Mouse (Mus musculus) naive thymus-derived CD4-positive, alpha-beta T cell, adult 2 months (primary cell): ENCODE data around the gene Hesx1.
A peak's percentile ranks its signal among the peaks of the same experiment; 100 is the strongest.
"Not testable (repeated sequence)": the region's sequence is repeated elsewhere in the genome, so short reads cannot be mapped to it uniquely, and the experiment has no call there.

Experiments
- DNase-seq: peaks from one replicate; pipeline ENCODE4 v3.0.0-alpha.2; 2011; ENCODE audit warnings: low read depth

Gene Hesx1

DNA sequence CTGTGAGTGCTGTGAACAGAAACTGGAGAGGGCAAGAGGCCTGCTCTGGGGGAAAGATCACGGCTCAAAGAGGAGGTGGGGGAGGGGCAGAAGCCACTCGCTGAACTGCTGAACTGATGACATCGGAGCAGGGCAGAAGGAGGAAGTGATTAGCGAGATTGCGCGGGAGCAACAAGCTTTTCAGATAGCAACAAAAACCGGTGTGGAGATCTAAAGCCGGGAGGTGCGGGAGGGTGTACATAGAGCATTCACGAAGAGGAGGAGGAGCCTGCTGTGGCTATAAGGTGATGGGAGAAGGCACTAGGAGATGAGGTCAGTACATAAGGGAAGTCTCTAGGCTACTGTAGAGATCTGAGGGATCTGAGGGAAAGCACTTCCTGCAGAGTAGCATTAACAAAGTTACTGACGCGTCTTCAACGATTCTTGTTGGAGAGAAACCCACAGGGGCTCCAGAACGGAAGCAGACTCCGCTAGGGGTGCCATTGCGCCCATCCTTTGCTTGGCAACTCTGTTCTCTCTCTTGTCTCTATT, at the start of gene Hesx1:
TSS of gene Hesx1 (plus strand) at position 206 of the 531 bp plus-strand sequence.
- DNase-seq, result peak; percentile 86

DNA sequence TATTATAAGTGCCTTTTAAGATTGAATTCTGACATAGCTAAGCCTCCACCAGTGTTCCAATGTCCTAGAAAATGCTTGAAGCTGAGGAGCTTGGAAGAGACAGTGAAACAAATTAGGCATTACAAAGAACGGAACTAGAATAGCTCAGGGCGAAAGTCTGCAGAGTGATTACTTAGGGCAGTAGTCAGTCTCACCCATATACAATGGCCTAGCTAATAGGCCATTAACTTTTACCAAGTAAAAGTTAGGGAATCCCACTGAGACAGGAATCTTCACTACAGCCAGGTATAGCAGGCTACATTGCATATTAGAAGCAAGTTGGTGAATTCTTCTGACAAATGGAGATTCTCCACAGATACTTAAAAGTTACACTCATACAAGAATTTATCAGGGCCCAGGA, 38.1 kb upstream of the Hesx1 start:
- DNase-seq, result not testable (repeated sequence)

DNA sequence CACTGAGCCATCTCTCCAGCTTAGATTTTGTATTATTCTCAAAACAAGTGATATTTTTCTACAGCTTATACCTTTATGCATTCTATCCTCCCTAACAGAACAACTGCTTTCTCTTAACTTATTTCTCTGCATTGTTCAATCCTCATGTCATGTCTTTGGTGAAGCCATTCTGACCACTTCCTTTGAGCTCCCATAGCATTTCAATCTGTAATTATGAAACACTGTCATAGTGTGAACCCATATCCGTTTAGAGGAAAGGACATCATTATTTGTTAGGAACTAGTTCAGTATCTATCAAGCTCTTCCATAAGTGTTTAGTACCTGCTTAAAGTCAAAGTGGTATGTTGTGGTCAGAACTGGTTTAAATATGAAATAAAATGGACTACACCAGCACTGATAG, 33.7 kb upstream of the Hesx1 start:
- DNase-seq, result no peak

DNA sequence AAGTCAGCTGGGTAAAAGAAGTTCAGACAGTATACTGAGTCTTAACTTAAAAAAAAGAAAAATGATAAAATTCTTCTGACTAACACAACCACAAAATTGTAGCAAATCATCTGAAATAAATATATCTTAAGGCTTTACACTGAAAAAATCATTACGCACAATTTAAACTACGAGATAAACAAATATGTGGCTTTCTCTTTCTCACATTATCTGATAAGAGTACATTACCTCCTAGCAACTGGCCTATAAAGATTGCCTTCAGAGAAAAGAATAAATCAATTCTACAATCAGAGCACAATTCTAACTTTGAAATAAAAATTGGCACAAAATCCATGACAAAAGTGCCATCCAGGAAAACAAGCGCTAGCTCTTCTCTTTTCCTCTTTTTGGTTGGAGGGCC, 25.1 kb upstream of the Hesx1 start:
- DNase-seq, result no peak

DNA sequence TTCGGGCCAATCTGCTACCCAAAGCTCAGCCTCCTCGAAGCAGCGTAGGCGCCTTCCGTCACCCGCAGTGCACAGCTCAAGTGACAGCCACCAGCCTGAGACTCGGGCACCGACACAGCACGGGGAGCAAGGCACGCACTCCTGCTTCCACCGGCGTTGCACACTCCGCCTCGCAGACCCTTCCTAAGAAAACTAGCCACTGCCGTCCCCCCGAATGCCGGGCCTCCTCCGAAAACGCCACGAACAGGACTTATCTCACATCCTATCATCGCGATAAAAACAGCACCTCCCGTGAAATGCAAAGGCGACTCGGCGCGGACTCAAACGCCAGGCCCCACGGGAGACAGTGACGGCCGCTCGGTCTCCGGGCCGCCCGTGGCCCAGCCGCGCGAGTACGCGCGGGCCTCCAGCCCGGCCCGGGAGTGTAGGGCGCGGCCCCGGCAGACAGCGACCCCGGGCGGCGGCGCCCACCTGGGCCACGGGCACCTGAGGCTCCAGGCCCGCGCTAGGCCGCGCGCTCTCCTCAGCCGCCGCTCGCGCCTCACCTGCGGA, 24.3 kb upstream of the Hesx1 start:
- peak; percentile 80 for DNase-seq

DNA sequence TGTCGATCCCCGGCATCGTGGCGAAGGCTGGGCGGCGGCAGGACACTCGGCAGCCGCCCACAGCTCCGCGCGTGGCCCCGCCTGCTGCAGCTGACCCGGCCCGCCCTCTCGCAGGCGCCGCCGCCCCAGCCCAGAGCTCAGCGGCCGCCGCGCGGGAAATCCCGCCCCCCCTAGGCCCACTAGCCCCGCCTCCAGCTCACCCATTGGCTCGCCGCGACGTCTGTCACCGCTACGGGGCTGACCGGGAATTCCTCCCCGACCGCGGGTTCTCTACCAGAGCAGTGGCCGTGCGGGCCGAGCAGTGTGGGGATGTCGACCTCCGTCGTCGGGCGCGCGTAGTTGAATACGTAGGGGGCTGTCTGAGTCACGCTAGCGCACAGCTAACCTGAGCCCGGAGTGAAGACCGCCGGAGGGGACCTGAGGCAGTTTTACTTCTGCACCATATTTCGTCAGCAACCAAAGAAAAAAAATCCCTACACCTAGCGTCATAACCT, 23.7 kb upstream of the Hesx1 start:
- peak; percentile 96 for DNase-seq

DNA sequence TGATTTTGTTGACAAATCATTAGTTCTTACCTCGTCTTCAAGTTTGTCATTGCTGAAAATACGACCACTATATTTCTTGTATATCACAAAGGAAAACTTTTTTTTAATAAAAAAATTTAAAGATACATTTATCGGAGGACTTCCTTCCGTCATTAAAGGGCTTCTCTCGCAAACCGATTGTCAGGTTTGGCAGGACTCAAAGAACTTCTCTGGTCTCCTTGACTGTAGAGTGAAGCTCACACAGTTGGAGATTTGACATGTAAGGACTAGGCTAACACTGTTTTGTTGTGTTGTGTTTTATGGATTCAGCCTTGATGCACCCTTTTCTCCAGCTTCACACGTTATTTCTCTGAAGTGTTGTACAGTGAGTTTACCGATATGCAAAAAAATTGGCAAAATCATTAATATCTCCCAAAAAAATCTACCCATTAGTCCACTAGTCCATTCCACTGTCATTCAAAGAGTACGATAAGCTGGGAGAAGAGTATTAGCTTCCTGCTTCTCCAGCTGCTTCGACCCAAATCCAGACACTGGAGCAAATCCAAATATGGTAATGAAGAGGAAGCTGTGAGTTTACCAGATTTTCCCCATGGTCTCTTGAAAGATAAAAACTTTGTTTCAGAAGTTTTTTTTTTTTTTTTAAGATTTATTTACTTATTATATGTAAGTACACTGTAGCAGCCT, 23.0 kb upstream of the Hesx1 start, which contains the start of gene Appl1:
TSS of gene Appl1 (minus strand) at position 127 of the 684 bp plus-strand sequence.
- peak; percentile 39 for DNase-seq

DNA sequence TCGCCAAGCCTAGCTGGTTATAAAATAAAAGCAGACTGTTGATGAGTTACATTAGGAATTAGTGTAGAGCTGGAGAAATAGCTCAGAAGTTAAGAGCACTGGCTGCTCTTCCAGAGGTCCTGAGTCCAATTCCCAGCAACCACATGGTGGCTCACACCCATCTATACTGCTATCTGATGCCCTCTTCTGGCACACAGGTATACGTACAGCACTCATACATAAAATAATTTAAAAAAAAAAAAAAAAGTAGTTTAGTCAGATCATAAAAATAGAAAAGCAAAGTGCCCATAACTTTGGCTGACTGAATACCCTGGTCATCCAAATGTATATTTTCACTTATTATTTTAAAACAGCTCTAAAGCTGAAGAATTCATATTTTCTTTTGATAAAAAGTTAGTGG, 21.1 kb upstream of the Hesx1 start:
- peak; percentile 9 for DNase-seq

DNA sequence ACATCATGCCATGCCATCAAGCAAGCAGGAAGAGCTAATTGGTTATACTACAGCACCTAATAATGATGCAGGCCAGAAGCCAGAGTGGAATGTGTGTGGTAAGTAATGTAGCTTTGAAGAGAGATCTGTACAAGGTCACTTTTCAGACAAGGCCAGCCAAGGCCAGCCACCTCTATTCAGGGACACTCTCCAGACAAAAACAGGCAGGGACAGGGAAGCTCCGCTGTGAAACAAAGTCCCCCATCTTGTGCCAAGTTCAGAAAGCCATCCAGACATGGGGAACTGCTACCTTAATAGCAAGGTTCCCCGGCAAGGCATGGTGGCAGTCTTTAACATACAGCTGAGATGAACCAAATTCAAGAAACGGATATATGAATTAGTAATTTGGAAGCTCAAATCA, 18.7 kb upstream of the Hesx1 start:
- DNase-seq, result no peak

DNA sequence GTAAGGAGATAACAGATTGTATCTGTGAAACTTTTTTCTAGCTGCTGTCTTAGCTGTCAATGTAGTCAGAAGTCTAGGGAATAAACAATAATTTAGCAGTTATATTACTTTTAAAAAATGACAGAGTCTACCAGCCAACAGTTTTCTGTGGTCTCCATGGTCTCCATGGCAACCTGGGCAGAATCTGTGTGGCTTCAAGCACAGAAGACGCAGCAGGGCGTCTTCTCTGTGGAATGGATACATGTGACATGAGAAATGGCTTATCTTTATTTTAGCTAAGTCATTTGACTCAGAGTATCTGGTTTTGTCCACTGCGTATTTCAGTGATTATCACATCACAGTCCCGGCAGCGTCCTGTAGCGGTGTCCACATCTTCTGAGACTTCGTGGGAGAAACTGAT, 18.0 kb upstream of the Hesx1 start:
- no peak for DNase-seq

DNA sequence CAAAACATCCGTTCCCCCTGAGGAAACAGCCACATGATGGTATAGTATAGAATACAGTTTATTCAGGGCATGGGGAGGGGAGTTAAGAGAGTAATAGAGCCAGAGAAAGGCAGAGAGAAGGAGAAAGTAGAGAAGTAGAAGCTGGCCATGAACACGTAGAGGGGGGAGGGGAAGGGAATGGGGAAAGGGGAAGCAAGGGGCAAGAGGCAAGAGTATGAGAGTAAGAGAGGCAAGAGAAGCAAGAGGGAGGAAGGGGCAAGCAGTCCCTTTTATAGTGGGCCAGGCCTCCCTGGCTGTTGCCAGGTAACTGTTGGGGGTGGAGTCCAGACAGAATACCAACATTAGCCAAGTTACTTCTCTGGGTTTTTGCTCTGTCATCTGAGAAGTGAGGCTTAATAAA, 16.7 kb upstream of the Hesx1 start:
- no peak for DNase-seq

DNA sequence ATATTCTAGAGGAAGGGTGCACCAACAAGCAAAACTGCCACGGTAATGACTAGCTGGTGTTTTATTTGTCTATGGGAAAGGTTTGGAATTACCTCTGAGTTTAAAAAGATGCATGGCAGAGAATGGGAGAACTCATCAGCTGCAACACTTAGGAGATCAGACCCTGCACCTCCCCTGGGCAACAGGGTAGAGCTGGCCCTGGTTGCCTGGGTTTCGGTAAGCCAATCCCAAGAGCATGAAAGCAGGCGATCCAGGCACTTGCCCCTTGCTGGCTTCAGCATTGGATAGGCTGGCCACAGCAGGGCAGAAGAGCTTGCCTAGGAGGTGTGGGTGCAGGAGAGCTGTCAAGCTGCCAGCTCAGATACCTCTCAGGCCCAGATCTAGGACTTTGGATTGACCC, 14.4 kb upstream of the Hesx1 start:
- no peak for DNase-seq

DNA sequence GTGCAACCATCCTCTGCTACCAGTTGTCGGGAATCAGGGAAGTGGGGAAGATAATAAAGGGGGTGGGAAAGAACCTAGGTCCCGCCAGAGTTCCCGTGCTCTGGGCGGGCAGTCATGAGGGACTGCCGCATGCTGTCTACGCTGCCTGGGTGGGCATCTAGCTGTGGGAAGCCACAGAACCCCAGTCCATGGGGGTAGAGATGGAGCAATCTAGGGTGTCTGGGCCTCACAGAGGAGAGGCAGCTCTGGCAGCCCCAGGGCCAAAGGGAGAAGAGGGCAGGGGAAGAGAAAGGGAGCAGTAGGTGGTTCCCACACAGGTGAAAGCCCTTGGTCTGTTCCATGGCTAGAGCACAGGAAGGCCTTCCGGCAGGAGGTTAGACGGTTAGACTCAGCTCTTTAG, 13.2 kb upstream of the Hesx1 start:
- DNase-seq, result no peak

DNA sequence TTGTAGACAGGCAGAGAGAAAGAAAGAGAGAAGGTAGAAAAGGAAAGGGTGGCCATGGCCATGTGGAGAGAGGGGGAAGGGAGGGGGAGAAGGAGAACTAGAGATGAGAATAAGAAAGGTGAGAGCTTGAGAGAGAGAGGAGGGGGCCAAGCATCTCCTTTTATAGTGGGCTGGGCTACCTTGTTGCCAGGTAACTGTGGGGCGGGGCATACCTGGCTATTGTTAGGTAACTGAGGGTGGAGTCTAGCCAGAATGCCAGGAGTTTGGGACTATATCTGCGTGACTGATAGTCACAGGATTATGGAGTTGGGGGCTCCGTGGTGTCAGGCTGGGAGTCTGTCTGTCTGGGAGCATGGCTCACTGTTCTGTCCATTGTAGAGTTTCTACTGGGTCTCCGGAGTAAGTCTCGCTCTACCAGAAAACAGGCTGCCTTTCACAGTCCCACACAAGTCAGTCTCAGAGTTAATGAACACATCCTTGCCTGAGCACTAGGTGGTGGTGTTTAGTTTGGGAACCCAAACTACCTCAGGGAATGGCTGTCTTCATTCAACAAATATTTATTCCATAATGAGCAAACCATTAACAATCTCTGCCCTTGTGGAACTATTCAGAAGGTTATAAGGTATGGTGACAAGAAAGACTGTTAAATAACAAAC, 12.6 kb upstream of the Hesx1 start:
- no peak for DNase-seq

DNA sequence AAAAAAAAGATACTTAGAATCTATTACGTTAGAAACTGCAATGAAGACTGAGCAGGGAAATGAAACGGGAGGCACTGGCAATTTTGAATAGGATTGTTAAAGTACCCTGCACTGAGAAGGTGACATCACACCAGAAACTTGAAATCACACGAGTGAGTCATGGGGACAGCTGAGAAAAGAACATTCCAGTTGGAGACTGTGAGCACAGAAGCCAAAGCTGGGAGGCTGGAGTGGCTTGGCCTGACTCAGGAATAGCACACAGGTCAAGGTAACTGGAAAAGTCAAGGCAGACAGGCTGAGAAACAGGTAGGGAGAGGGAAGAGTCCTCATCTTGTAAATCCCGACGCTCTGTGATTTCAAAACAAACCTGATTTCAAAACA, 12.1 kb upstream of the Hesx1 start:
- DNase-seq, result no peak

DNA sequence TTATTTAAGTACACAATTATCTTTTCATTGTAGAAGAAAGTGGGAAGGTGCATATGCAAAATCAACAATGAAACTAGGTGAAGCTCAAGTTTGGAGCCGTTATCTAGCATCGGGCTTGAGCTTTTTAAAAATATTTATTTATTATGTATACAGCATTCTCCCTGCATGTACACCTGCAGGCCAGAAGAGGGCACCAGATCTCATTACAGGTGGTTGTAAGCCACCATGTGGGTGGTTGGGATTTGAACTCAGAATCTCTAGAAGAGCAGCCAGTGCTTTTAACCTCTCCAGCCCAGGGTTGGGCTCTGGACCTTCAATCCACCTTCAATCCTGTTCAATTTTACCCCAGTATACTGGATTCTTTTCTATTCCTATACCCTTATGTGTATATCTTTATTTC, 5.5 kb upstream of the Hesx1 start:
- DNase-seq, result peak; percentile 56

DNA sequence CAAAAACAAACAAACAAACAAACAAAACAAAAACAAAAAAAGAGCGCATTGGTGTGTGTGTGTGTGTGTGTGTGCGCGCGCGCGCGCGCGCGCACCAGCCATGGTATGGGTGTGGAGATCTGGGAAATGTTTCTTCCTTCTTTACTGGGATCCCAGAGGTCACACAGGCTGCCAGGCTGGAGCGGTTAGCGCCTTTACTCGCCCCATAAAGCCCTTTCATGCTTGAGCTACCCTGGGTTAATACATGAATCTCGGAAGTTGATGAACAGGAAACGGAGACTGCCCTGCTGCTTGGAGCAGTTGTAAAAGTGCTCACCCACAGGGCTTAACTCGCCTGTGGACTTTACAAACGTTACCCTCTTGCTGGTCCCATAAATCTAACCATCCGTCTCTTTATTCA, 2.6 kb upstream of the Hesx1 start:
- DNase-seq, result no peak

DNA sequence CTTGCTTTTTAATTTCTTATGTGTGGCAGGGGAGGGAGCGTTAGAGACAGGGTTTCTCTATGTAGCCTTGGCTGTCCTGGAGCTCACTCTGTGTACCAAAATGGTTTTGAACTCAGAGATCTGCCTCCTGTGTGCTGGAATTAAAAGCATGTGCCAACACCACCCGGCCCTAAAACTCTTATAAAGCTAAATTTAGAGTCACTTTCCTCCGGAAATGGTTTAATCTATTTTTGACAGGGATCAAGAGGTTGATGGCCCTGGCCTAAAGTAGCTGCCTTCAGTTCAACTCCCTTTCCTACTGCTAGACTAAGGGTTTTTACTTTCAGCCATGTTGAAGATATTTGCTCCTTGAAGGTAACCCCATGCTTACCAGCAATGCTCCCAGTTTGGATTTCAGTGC, 789 bp upstream of the Hesx1 start:
- DNase-seq, result peak; percentile 9

DNA sequence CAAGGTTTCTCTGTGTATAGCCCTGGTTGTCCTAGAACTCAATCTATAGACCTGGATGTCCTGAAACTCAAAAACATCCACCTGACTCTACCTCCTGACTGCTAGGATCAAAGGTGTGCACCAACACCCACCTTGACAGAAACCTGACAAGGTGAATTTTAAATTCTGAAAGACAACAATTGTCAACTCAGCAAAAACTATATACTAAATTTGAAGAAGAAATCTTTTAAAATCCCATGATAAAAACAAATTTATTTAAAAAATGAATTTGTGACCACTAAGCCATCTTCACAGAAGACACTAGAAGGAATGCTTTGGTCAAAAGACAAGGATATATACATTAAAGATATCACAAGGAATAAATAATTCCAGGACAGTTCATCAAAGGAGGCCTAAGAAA, 2.0 kb downstream of the Hesx1 start:
- no peak for DNase-seq

DNA sequence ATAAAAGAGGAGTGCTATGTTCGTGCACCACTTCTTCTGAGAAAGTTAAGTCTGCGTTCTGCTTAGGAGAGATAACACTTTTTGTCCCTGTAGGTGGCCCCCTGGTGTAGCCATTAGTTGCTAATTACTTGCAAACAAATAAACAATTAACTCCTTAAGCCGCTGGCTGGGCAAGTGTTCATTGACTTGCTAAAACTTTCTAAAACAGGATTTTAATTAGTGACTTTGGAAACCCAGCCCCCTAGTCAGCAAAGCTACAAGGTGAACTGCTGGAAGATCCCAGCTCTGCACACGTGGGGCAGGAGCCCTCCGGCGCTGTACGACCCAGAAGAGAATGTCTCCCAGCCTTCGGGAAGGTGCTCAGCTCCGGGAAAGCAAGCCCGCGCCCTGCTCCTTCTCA, 6.2 kb downstream of the Hesx1 start:
- no peak for DNase-seq

DNA sequence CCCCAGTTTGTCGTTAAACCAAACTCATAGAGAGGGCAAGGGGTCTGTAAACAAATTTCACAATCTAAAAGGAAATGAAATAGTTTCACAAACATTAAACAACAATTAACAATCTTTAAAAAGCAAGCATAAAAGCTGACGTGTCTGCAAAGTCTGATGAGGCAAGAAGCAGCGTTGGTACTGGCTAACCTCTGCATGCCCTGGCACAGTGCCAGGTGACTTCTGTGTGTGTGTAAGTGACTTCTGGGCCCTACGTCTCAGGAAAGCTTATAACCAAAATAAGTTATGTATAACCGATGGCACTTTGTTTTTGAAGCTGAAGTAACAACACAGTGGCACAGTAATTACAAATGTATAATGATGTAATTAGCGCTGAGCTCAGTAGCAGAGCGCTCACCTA, 10.7 kb downstream of the Hesx1 start:
- no peak for DNase-seq

DNA sequence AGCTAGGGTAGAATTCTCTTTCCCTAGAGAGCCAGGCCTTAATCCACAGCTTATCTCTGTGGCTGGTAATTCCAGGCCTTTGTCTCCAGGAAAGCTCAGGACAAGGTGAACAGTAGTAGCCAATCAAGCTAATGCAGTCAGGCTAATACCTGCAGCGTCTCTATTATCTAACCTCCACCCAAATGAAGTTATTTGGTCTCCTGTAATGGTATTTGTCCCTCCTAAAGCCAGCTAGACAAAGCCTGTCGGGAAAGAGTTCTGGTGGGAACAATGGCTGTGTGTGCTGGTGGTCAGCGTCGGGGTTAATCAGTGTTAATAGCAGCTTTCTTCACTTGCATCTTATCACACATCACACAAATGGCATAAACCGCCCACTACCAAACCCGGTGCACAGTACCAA, 11.7 kb downstream of the Hesx1 start:
- DNase-seq, result no peak

DNA sequence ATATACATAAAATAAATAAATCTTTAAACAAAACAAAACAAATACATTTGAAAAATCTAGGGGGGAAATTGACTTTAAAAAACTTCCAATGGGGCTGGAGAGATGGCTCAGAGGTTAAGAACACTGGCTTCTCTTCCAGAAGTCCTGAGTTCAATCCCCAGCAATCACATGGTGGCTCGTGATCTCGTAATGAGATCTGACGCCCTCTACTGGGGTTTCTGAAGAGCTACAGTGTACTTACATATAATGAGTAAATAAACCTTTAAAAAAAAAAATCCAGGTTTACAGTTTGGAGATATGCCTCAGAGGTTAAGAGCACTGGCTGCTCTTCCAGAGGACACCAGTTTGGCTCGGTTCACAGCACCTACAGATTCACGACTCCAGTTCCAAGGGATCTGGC, 17.3 kb downstream of the Hesx1 start:
- DNase-seq, result no peak
